Mouse (Mus musculus): ENCODE data around the gene Gm21586.
"Not testable (repeated sequence)": the region's sequence is repeated elsewhere in the genome, so short reads cannot be mapped to it uniquely, and the experiment has no call there.

Gm21586 gene

GRCm38 (mm10) chr4:42439078-42439477 is at the start of gene Gm21586:
Gm21586 (plus strand) TSS chr4:42439378.
- not testable (repeated sequence) for DNase-seq (ENCODE audit: low spot score in 2 of 2)

- not testable (repeated sequence) for DNase-seq (ENCODE audit: low spot score in 2 of 2)
Observed at GRCm38 (mm10) chr4:42466452-42466851, 27.3 kb downstream of the Gm21586 start, which contains the start of gene Gm2163. Gm2163 (plus strand) TSS chr4:42466752.

Measured in spleen, postnatal 4 days (tissue).